Mouse (Mus musculus): ENCODE measurements around the gene Mgst3. TPM values are rescaled to one million over a fixed set of nuclear protein-coding genes. Genes with fewer than 3 reads are reported as not detected.
A peak's percentile ranks its signal among the peaks of the same experiment; 100 is the strongest.

The Mgst3 gene
- polyA plus RNA-seq, 1 experiment = 560 TPM

DNA sequence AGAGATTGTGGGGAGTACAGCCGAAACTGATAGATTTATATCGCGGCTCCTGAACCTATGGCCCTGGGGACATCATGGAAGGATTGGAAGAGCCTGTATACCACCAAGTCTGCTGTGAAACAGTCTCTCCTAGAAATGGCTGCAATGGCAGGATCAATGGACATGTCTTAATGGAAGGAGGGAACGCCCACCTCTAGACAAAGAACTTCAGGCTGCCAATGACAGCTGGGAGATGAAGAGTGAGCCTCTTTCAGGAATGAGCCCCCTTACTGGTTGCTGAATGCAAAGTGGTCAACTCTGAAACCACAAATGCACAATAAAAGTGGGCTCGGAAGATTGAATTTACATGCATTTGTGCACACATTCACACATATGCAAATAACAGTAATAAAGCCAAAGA lies 10.9 kb downstream of the Mgst3 start:
- WGBS = 94% methylated on average over 5 of the region's 5 CpGs
- Histone ChIP-seq H3K27ac (ENCODE audit: insufficient read depth, low read depth, low read length) (no peak overlapping the region), H3K27me3 (replicated peaks; ENCODE audit: control insufficient read depth, insufficient read depth, low read length) (no peaks in the 10 kb centered on the region), H3K4me1 (ENCODE audit: control insufficient read depth, insufficient read depth, low read length) (peaks cover 25% of the 10 kb centered on the region; the same call in 1 of the 2 replicates), H3K4me3 (ENCODE audit: insufficient read depth, low read depth, low read length) (no peak overlapping the region), H3K36me3 (ENCODE audit: control insufficient read depth, insufficient read depth, low read length) (no peaks in the 10 kb centered on the region)
- no peak for TF ChIP-seq POLR2A (IDR thresholded peaks at IDR 0.05; ENCODE audit: low read depth, low read length)
- no peak for TF ChIP-seq CTCF (conservative IDR thresholded peaks at IDR 0.05; ENCODE audit: insufficient read depth, insufficient read length, low read depth, low read length)
- DNase-seq = no peak

DNA sequence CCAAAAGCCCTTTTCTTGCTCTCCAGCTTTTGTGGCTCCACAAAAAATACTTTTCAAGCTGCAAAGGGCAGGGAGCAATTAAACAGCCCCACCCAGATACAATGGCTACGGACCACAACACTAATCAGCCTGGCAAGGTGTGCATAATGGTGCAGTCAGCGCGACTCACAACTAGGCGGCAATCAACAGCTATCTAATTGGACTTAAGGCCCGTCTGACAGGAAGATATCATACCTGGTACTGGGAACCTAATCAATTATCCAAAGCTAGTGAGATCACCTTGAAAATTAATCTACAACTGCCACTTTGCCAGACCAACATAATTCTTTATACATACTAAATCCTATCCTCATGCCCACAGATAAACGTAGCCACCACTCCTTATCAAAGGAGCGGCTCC lies 11.3 kb downstream of the Mgst3 start:
- no peaks in the 10 kb centered on the region for H3K36me3 ChIP-seq (ENCODE audit: control insufficient read depth, insufficient read depth, low read length)
- H3K4me3 ChIP-seq (ENCODE audit: insufficient read depth, low read depth, low read length) = no peak overlapping the region
- DNase-seq = no peak
- TF ChIP-seq POLR2A (IDR thresholded peaks at IDR 0.05; ENCODE audit: low read depth, low read length) = no peak
- no peak for TF ChIP-seq CTCF (conservative IDR thresholded peaks at IDR 0.05; ENCODE audit: insufficient read depth, insufficient read length, low read depth, low read length)
- peaks cover 25% of the 10 kb centered on the region; the same call in 1 of the 2 replicates for H3K4me1 ChIP-seq (ENCODE audit: control insufficient read depth, insufficient read depth, low read length)
- 80% methylated on average over 7 of the region's 7 CpGs for WGBS
- no peaks in the 10 kb centered on the region for H3K27me3 ChIP-seq (replicated peaks; ENCODE audit: control insufficient read depth, insufficient read depth, low read length)
- no peak overlapping the region for H3K27ac ChIP-seq (ENCODE audit: insufficient read depth, low read depth, low read length)

DNA sequence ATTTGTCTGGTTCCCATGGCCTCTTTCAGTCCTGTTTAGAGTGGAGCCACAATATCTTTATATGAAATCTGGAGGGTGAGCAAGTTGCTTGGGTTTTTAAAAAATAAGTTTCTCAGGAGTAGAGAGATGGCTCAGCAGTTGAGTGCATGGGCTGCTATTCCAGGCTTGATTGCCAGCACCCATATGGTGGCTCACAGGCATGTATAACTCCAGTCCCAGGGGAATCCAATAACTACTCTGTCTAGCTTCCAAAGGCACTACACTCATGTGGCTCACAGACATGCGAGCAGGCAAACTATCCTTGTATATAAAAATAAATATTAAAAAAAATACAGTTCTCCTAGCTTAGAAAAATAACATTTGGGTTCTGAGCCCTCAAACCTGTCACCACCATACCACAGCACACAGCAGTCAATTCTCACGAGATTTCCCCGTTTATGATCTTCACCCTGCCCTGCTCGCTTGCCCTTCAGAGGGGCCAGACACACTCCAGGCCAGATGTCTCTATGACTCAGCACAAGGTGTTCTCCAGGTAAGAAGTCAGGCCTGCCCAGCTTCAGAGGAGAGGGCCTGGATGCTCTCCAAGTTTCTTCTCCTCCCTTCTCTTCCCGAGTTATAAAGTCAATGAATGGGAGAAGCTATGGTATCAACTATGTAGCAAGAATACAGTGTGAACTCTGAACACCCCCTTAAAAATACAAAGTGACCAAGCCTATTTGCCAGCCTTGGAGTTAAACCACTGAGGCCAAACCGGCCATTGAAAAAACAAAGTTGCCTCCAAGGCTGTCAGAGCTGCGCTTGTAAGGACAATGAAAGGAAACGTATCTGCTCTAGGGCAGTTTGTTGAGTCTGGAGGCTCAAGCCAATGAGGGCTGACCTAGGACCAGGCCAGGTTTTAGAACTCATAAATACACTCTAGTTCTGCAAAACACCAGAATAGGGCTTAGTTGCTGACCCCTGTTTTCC lies 12.3 kb downstream of the Mgst3 start:
- Histone ChIP-seq H3K27ac (ENCODE audit: insufficient read depth, low read depth, low read length) (no peak overlapping the region), H3K27me3 (replicated peaks; ENCODE audit: control insufficient read depth, insufficient read depth, low read length) (no peaks in the 10 kb centered on the region), H3K36me3 (ENCODE audit: control insufficient read depth, insufficient read depth, low read length) (no peaks in the 10 kb centered on the region), H3K4me1 (ENCODE audit: control insufficient read depth, insufficient read depth, low read length) (peaks cover 25% of the 10 kb centered on the region; the same call in 1 of the 2 replicates), H3K4me3 (ENCODE audit: insufficient read depth, low read depth, low read length) (no peak overlapping the region)
- TF ChIP-seq POLR2A (IDR thresholded peaks at IDR 0.05; ENCODE audit: low read depth, low read length) (no peak), CTCF (conservative IDR thresholded peaks at IDR 0.05; ENCODE audit: insufficient read depth, insufficient read length, low read depth, low read length) (no peak)
- WGBS = 55% methylated on average over 8 of the region's 8 CpGs
- peak; percentile 62 for DNase-seq

DNA sequence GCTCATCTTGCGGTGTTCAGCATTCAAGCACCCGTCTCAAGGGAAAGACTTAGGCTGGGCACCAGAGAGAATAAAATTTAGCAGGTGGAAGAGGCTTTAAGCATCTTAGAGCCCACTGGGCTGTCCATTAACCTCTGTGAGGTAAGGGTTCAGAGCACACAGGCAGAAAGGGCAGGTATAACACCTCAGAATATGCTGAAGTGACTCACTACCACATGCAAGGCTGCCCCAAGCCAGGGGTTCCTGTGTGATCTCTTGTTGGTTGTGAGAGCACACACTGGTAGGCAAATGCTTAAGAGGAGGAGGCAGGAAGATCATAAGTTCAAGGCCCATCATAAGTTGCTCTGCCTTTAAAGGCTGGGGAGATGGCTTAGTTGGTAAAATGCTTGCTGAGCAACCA lies 13.4 kb downstream of the Mgst3 start:
- 70% methylated on average over 2 of the region's 2 CpGs for WGBS
- DNase-seq = peak; percentile 60
- Histone ChIP-seq H3K4me3 (ENCODE audit: insufficient read depth, low read depth, low read length) (no peak overlapping the region), H3K27ac (ENCODE audit: insufficient read depth, low read depth, low read length) (no peak overlapping the region), H3K36me3 (ENCODE audit: control insufficient read depth, insufficient read depth, low read length) (no peaks in the 10 kb centered on the region; the same call in 1 of the 2 replicates), H3K4me1 (ENCODE audit: control insufficient read depth, insufficient read depth, low read length) (peaks cover 25% of the 10 kb centered on the region; the same call in 1 of the 2 replicates), H3K27me3 (replicated peaks; ENCODE audit: control insufficient read depth, insufficient read depth, low read length) (no peaks in the 10 kb centered on the region)
- TF ChIP-seq CTCF (conservative IDR thresholded peaks at IDR 0.05; ENCODE audit: insufficient read depth, insufficient read length, low read depth, low read length) (no peak), POLR2A (IDR thresholded peaks at IDR 0.05; ENCODE audit: low read depth, low read length) (no peak)

DNA sequence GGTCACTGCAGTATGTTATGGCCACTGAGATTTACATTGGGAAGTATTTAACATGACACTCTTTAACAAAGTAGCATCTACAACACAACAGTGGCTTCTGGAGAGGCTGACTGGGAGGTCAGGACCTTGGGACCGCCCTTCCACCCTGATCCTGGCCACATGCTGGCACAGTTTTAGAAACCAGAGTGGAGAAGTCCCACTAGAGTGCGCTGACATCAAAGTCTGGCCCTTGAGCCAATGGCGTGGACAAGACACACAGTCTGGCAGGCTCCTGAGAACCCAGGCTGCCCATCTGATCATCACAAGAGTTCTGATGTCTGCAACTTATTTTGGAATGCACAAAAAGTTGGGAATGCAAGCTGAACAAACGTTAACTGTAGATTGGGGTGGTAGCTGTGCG lies 13.9 kb downstream of the Mgst3 start:
- Histone ChIP-seq H3K4me1 (ENCODE audit: control insufficient read depth, insufficient read depth, low read length) (peaks cover 25% of the 10 kb centered on the region; the same call in 1 of the 2 replicates), H3K36me3 (ENCODE audit: control insufficient read depth, insufficient read depth, low read length) (no peaks in the 10 kb centered on the region; the same call in 1 of the 2 replicates), H3K27me3 (replicated peaks; ENCODE audit: control insufficient read depth, insufficient read depth, low read length) (no peaks in the 10 kb centered on the region), H3K4me3 (ENCODE audit: insufficient read depth, low read depth, low read length) (no peak overlapping the region), H3K27ac (ENCODE audit: insufficient read depth, low read depth, low read length) (no peak overlapping the region)
- DNase-seq = peak; percentile 43
- TF ChIP-seq CTCF (conservative IDR thresholded peaks at IDR 0.05; ENCODE audit: insufficient read depth, insufficient read length, low read depth, low read length) (peak; percentile 12; the same call in 1 of the 2 replicates), POLR2A (IDR thresholded peaks at IDR 0.05; ENCODE audit: low read depth, low read length) (no peak)
- 70% methylated on average over 5 of the region's 5 CpGs for WGBS

DNA sequence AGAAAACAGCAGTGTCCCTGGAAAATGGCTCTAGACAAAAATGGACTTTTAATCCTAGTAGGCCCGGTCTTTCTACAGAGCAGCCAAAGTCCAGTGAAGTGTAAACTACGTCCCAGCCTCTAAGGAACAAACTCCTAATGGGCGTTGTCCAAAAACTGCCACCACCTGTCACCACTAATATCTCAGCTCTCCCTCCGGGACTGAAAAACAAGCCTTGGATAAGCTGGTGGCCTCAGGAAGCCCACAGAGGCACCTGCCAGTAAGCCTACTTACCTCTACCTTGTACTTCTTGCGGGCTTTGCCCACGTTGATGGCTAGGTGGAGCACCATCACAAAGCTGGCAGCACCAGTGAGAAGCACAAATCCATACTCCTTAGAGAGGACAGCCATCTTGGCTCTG lies 15.6 kb downstream of the Mgst3 start:
- H3K4me1 ChIP-seq (ENCODE audit: control insufficient read depth, insufficient read depth, low read length) = peaks cover 30% of the 10 kb centered on the region; the same call in 1 of the 2 replicates
- DNase-seq = peak; percentile 78
- no peak for TF ChIP-seq POLR2A (IDR thresholded peaks at IDR 0.05; ENCODE audit: low read depth, low read length)
- TF ChIP-seq CTCF (conservative IDR thresholded peaks at IDR 0.05; ENCODE audit: insufficient read depth, insufficient read length, low read depth, low read length) = no peak
- H3K4me3 ChIP-seq (ENCODE audit: insufficient read depth, low read depth, low read length) = no peak overlapping the region
- no peaks in the 10 kb centered on the region; the same call in 1 of the 2 replicates for H3K36me3 ChIP-seq (ENCODE audit: control insufficient read depth, insufficient read depth, low read length)
- 57% methylated on average over 6 of the region's 6 CpGs for WGBS
- no peak overlapping the region; the same call in 1 of the 2 replicates for H3K27ac ChIP-seq (ENCODE audit: insufficient read depth, low read depth, low read length)
- H3K27me3 ChIP-seq (replicated peaks; ENCODE audit: control insufficient read depth, insufficient read depth, low read length) = no peaks in the 10 kb centered on the region

DNA sequence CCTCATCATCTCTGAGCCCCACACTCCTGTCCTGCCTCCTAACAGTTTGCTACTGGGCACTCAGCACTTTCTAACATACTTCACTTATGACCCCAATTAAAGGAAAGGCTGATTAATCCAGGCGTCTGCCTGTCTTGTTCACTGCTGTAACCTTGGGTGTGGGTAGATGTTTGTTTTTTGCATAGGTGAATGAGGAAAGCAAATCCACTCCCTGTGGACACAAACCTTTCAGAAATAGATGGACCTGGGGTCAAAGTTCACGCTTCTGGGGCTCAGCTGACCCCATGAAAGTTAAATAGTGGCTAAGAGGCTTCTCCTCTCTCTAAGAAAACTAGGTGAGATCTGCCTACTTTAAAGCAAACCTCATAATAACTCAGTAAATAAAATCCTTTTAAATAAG lies 18.7 kb downstream of the Mgst3 start:
- TF ChIP-seq POLR2A (IDR thresholded peaks at IDR 0.05; ENCODE audit: low read depth, low read length) = no peak
- no peak for TF ChIP-seq CTCF (conservative IDR thresholded peaks at IDR 0.05; ENCODE audit: insufficient read depth, insufficient read length, low read depth, low read length)
- Histone ChIP-seq H3K36me3 (ENCODE audit: control insufficient read depth, insufficient read depth, low read length) (no peaks in the 10 kb centered on the region; the same call in 1 of the 2 replicates), H3K27me3 (replicated peaks; ENCODE audit: control insufficient read depth, insufficient read depth, low read length) (no peaks in the 10 kb centered on the region), H3K4me3 (ENCODE audit: insufficient read depth, low read depth, low read length) (peak overlapping the region; percentile 38), H3K4me1 (ENCODE audit: control insufficient read depth, insufficient read depth, low read length) (peaks cover 15% of the 10 kb centered on the region; the same call in 1 of the 2 replicates), H3K27ac (ENCODE audit: insufficient read depth, low read depth, low read length) (peak overlapping the region; percentile 96)
- WGBS = 48% methylated on average over 2 of the region's 2 CpGs
- peak; percentile 89 for DNase-seq

All from kidney, adult 2 months (tissue).